In genomic region chr5:108660632-108661268, GRCm38 (mm10) we compare ENCODE assay signal across 8 mouse cellular contexts. TPM values are rescaled to one million over a fixed set of nuclear protein-coding genes. Genes with fewer than 3 reads are reported as not detected.
A peak's percentile ranks its signal among the peaks of the same experiment; 100 is the strongest.
DNase-seq lines count a peak whose midpoint lies in the region; ATAC-seq and TF ChIP-seq lines count a peak whose summit lies in the region.

No protein-coding gene starts in this region.

- H3K9ac ChIP-seq in forebrain, embryonic 12.5 days, result peak overlapping the region; percentile 93
- H3K9ac ChIP-seq in heart, postnatal 0 days (replicated peaks; ENCODE audit: low read depth, low read length), result peak overlapping the region; percentile 84
- peak overlapping the region; percentile 81 for H3K9ac ChIP-seq in liver, embryonic 15.5 days
- H3K9ac ChIP-seq in neural tube, embryonic 11.5 days (ENCODE audit: low read length), result peak overlapping the region; percentile 80
- H3K9ac ChIP-seq in stomach, postnatal 0 days (ENCODE audit: low read length), result peak overlapping the region; percentile 92

- peaks cover 36% of the 10 kb centered on the region for H3K4me1 ChIP-seq in E14TG2a.4 (replicated peaks; ENCODE audit: low read depth, low read length)
- peaks cover 23% of the 10 kb centered on the region for H3K4me1 ChIP-seq in forebrain, embryonic 12.5 days
- peaks cover 6% of the 10 kb centered on the region; the same call in 1 of the 2 replicates for H3K4me1 ChIP-seq in heart, postnatal 0 days (ENCODE audit: control insufficient read depth, insufficient read depth)
- H3K4me1 ChIP-seq in liver, embryonic 15.5 days (replicated peaks), result peaks cover 28% of the 10 kb centered on the region
- H3K4me1 ChIP-seq in neural tube, embryonic 11.5 days (ENCODE audit: control insufficient read depth, insufficient read depth, low read length), result peaks cover 7% of the 10 kb centered on the region; the same call in 1 of the 2 replicates
- H3K4me1 ChIP-seq in stomach, postnatal 0 days (replicated peaks; ENCODE audit: control insufficient read depth, insufficient read depth), result peaks cover 5% of the 10 kb centered on the region

- DNase-seq in c-Kit-positive CD71-positive TER-119-negative erythroid progenitor cells, embryonic 14.5 days (ENCODE audit: low read depth), result peak; percentile 91
- DNase-seq in heart, postnatal 0 days (ENCODE audit: low spot score), result peak; percentile 89
- peak; percentile 97 for DNase-seq in kidney, postnatal 4 days
- DNase-seq in neural tube, embryonic 11.5 days (ENCODE audit: low spot score), result peak; percentile 91
- peak; percentile 94 for DNase-seq in stomach, postnatal 0 days (ENCODE audit: low spot score)

- no peak for TF ChIP-seq EP300 in heart, postnatal 0 days (IDR thresholded peaks at IDR 0.05; ENCODE audit: low read depth)
- TF ChIP-seq EP300 in stomach, postnatal 0 days (optimal IDR thresholded peaks at IDR 0.05), result no peak

- peak overlapping the region; percentile 79 for H3K4me2 ChIP-seq in forebrain, embryonic 12.5 days
- peak overlapping the region; percentile 91 for H3K4me2 ChIP-seq in heart, postnatal 0 days (ENCODE audit: low read depth, low read length)
- peak overlapping the region; percentile 85 for H3K4me2 ChIP-seq in liver, embryonic 15.5 days
- peak overlapping the region; percentile 80 for H3K4me2 ChIP-seq in neural tube, embryonic 11.5 days (ENCODE audit: low read depth)
- peak overlapping the region; percentile 93 for H3K4me2 ChIP-seq in stomach, postnatal 0 days (replicated peaks; ENCODE audit: low read depth)

- H3K9me3 ChIP-seq in E14TG2a.4 (ENCODE audit: low read length), result no peaks in the 10 kb centered on the region
- no peaks in the 10 kb centered on the region for H3K9me3 ChIP-seq in forebrain, embryonic 12.5 days
- H3K9me3 ChIP-seq in heart, postnatal 0 days (replicated peaks; ENCODE audit: control insufficient read depth, low read length), result no peaks in the 10 kb centered on the region
- H3K9me3 ChIP-seq in liver, embryonic 15.5 days (replicated peaks), result no peaks in the 10 kb centered on the region
- H3K9me3 ChIP-seq in neural tube, embryonic 11.5 days (ENCODE audit: control insufficient read depth, low read length), result no peaks in the 10 kb centered on the region
- no peaks in the 10 kb centered on the region for H3K9me3 ChIP-seq in stomach, postnatal 0 days (ENCODE audit: control insufficient read depth, low read length)

- H3K4me3 ChIP-seq in E14TG2a.4 (replicated peaks; ENCODE audit: low read length), result peak overlapping the region; percentile 96
- peak overlapping the region; percentile 85 for H3K4me3 ChIP-seq in forebrain, embryonic 12.5 days (replicated peaks)
- H3K4me3 ChIP-seq in heart, postnatal 0 days (ENCODE audit: low read depth, low read length), result peak overlapping the region; percentile 84
- H3K4me3 ChIP-seq in liver, embryonic 15.5 days (replicated peaks), result peak overlapping the region; percentile 69
- peak overlapping the region; percentile 57 for H3K4me3 ChIP-seq in neural tube, embryonic 11.5 days (ENCODE audit: low read depth, low read length)
- H3K4me3 ChIP-seq in stomach, postnatal 0 days (ENCODE audit: low read depth, low read length), result peak overlapping the region; percentile 92

- WGBS in forebrain, embryonic 12.5 days, result 15% methylated on average over 36 of the region's 36 CpGs
- WGBS in heart, postnatal 0 days, result 11% methylated on average over 36 of the region's 36 CpGs
- 13% methylated on average over 36 of the region's 36 CpGs for WGBS in liver, embryonic 15.5 days (ENCODE audit: insufficient replicate concordance)
- WGBS in neural tube, embryonic 11.5 days, result 15% methylated on average over 35 of the region's 36 CpGs
- 13% methylated on average over 36 of the region's 36 CpGs for WGBS in stomach, postnatal 0 days

- no peak for TF ChIP-seq CTCF in E14TG2a.4 (conservative IDR thresholded peaks at IDR 0.05; ENCODE audit: low read length)
- TF ChIP-seq CTCF in heart, postnatal 0 days (IDR thresholded peaks at IDR 0.05; ENCODE audit: low read depth), result no peak
- no peak for TF ChIP-seq CTCF in stomach, postnatal 0 days (IDR thresholded peaks at IDR 0.05; ENCODE audit: low read depth)

- peak; percentile 100 for ATAC-seq in forebrain, embryonic 12.5 days (ENCODE audit: low FRiP score)
- peak; percentile 100 for ATAC-seq in heart, postnatal 0 days (ENCODE audit: insufficient read depth, low read depth)
- ATAC-seq in liver, embryonic 15.5 days (ENCODE audit: insufficient read depth), result peak; percentile 99
- peak; percentile 99 for ATAC-seq in neural tube, embryonic 11.5 days (ENCODE audit: insufficient read depth, low FRiP score, low TSS enrichment)
- peak; percentile 98 for ATAC-seq in stomach, postnatal 0 days (ENCODE audit: low FRiP score, low TSS enrichment)

- peaks cover 35% of the 10 kb centered on the region for H3K36me3 ChIP-seq in E14TG2a.4 (ENCODE audit: insufficient read depth, low read length)
- H3K36me3 ChIP-seq in forebrain, embryonic 12.5 days (replicated peaks), result peaks cover 13% of the 10 kb centered on the region
- peaks cover 21% of the 10 kb centered on the region; the same call in 1 of the 2 replicates for H3K36me3 ChIP-seq in heart, postnatal 0 days (replicated peaks; ENCODE audit: control insufficient read depth, insufficient read depth, low read length)
- H3K36me3 ChIP-seq in liver, embryonic 15.5 days (replicated peaks), result peaks cover 13% of the 10 kb centered on the region
- H3K36me3 ChIP-seq in neural tube, embryonic 11.5 days (ENCODE audit: control insufficient read depth, insufficient read depth, low read length), result no peaks in the 10 kb centered on the region
- 0 out of 2 replicates have a peak, but pooled peaks cover 4% of the 10 kb centered on the region for H3K36me3 ChIP-seq in stomach, postnatal 0 days (ENCODE audit: control insufficient read depth, insufficient read depth, low read length)

- no peak overlapping the region for H3K27ac ChIP-seq in forebrain, embryonic 12.5 days
- H3K27ac ChIP-seq in heart, postnatal 0 days (ENCODE audit: low read depth), result peak overlapping the region; percentile 10
- H3K27ac ChIP-seq in liver, embryonic 15.5 days (replicated peaks), result peak overlapping the region; percentile 70
- no peak overlapping the region for H3K27ac ChIP-seq in neural tube, embryonic 11.5 days (ENCODE audit: low read depth, low read length)
- peak overlapping the region; percentile 61 for H3K27ac ChIP-seq in stomach, postnatal 0 days (replicated peaks)

- no peaks in the 10 kb centered on the region for H3K27me3 ChIP-seq in E14TG2a.4 (ENCODE audit: insufficient read depth, low read length)
- 0 out of 2 replicates have a peak, but pooled peaks cover 4% of the 10 kb centered on the region for H3K27me3 ChIP-seq in forebrain, embryonic 12.5 days
- 0 out of 2 replicates have a peak, but pooled peaks cover 5% of the 10 kb centered on the region for H3K27me3 ChIP-seq in heart, postnatal 0 days (ENCODE audit: control insufficient read depth, insufficient read depth, low read length)
- H3K27me3 ChIP-seq in liver, embryonic 15.5 days, result peaks cover 15% of the 10 kb centered on the region
- H3K27me3 ChIP-seq in neural tube, embryonic 11.5 days (ENCODE audit: control insufficient read depth, insufficient read depth, low read length), result no peaks in the 10 kb centered on the region
- H3K27me3 ChIP-seq in stomach, postnatal 0 days (ENCODE audit: control insufficient read depth, insufficient read depth, low read length), result no peaks in the 10 kb centered on the region

RNA-seq across cellular contexts. Expression of gene Idua, which starts 0.6 kb away (rescaled TPM):
- 9.5 and 9.6 TPM in 2 replicates for polyA plus RNA-seq in forebrain, embryonic 12.5 days (2016; fragmentation: Nextera tagmentation; extraction: Ambion mirVana)
- 8.9 and 25.6 TPM in 2 replicates for total RNA-seq in heart, postnatal 0 days (2014; rRNA removed; ENCODE audit: low replicate concordance)
- 9.0 and 9.6 TPM in 2 replicates for polyA plus RNA-seq in heart, postnatal 0 days (2015; fragmentation: Nextera tagmentation; extraction: Ambion mirVana)
- polyA plus RNA-seq in liver, embryonic 15.5 days (2015; fragmentation: Nextera tagmentation; extraction: Ambion mirVana), result 4.2 and 5.8 TPM in 2 replicates
- 7.1 and 8.2 TPM in 2 replicates for polyA plus RNA-seq in neural tube, embryonic 11.5 days (2014; fragmentation: Nextera tagmentation; extraction: Ambion mirVana)
- 5.3 and 5.9 TPM in 2 replicates for polyA plus RNA-seq in stomach, postnatal 0 days (2015; fragmentation: Nextera tagmentation; extraction: Ambion mirVana)

RNA-seq across cellular contexts. Expression of gene Dgkq, which starts 8.7 kb away (rescaled TPM):
- polyA plus RNA-seq in forebrain, embryonic 12.5 days (2016; fragmentation: Nextera tagmentation; extraction: Ambion mirVana), result 19.7 and 20.7 TPM in 2 replicates
- total RNA-seq in heart, postnatal 0 days (2014; rRNA removed; ENCODE audit: low replicate concordance), result 11.9 and 34.7 TPM in 2 replicates
- 2.9 and 3.0 TPM in 2 replicates for polyA plus RNA-seq in heart, postnatal 0 days (2015; fragmentation: Nextera tagmentation; extraction: Ambion mirVana)
- polyA plus RNA-seq in liver, embryonic 15.5 days (2015; fragmentation: Nextera tagmentation; extraction: Ambion mirVana), result 2.7 and 3.1 TPM in 2 replicates
- polyA plus RNA-seq in neural tube, embryonic 11.5 days (2014; fragmentation: Nextera tagmentation; extraction: Ambion mirVana), result 11.6 and 12.1 TPM in 2 replicates
- polyA plus RNA-seq in stomach, postnatal 0 days (2015; fragmentation: Nextera tagmentation; extraction: Ambion mirVana), result 4.6 and 4.9 TPM in 2 replicates

RNA-seq across cellular contexts. Expression of gene Slc26a1, which starts 14.6 kb away (rescaled TPM):
- polyA plus RNA-seq in forebrain, embryonic 12.5 days (2016; fragmentation: Nextera tagmentation; extraction: Ambion mirVana), result 1.2 TPM in 2 replicates
- total RNA-seq in heart, postnatal 0 days (2014; rRNA removed; ENCODE audit: low replicate concordance), result 0.08 TPM in 1 of 2 replicates, not detected in the other
- 0.11 and 0.23 TPM in 2 replicates for polyA plus RNA-seq in heart, postnatal 0 days (2015; fragmentation: Nextera tagmentation; extraction: Ambion mirVana)
- 18.6 and 22.2 TPM in 2 replicates for polyA plus RNA-seq in liver, embryonic 15.5 days (2015; fragmentation: Nextera tagmentation; extraction: Ambion mirVana)
- 0.96 and 0.97 TPM in 2 replicates for polyA plus RNA-seq in neural tube, embryonic 11.5 days (2014; fragmentation: Nextera tagmentation; extraction: Ambion mirVana)
- 0.17 and 0.22 TPM in 2 replicates for polyA plus RNA-seq in stomach, postnatal 0 days (2015; fragmentation: Nextera tagmentation; extraction: Ambion mirVana)

RNA-seq across cellular contexts. Expression of gene Tmem175, which starts 31.2 kb away (rescaled TPM):
- 19.6 and 20.0 TPM in 2 replicates for polyA plus RNA-seq in forebrain, embryonic 12.5 days (2016; fragmentation: Nextera tagmentation; extraction: Ambion mirVana)
- 16.3 and 24.5 TPM in 2 replicates for total RNA-seq in heart, postnatal 0 days (2014; rRNA removed; ENCODE audit: low replicate concordance)
- polyA plus RNA-seq in heart, postnatal 0 days (2015; fragmentation: Nextera tagmentation; extraction: Ambion mirVana), result 12.3 and 14.5 TPM in 2 replicates
- polyA plus RNA-seq in liver, embryonic 15.5 days (2015; fragmentation: Nextera tagmentation; extraction: Ambion mirVana), result 10.5 and 11.9 TPM in 2 replicates
- polyA plus RNA-seq in neural tube, embryonic 11.5 days (2014; fragmentation: Nextera tagmentation; extraction: Ambion mirVana), result 17.7 and 20.7 TPM in 2 replicates
- 15.6 and 17.0 TPM in 2 replicates for polyA plus RNA-seq in stomach, postnatal 0 days (2015; fragmentation: Nextera tagmentation; extraction: Ambion mirVana)

RNA-seq across cellular contexts. Expression of gene Gak, which starts 31.2 kb away (rescaled TPM):
- polyA plus RNA-seq in forebrain, embryonic 12.5 days (2016; fragmentation: Nextera tagmentation; extraction: Ambion mirVana), result 57.7 and 61.0 TPM in 2 replicates
- 29.4 and 48.9 TPM in 2 replicates for total RNA-seq in heart, postnatal 0 days (2014; rRNA removed; ENCODE audit: low replicate concordance)
- 13.4 and 15.0 TPM in 2 replicates for polyA plus RNA-seq in heart, postnatal 0 days (2015; fragmentation: Nextera tagmentation; extraction: Ambion mirVana)
- 26.6 and 26.8 TPM in 2 replicates for polyA plus RNA-seq in liver, embryonic 15.5 days (2015; fragmentation: Nextera tagmentation; extraction: Ambion mirVana)
- polyA plus RNA-seq in neural tube, embryonic 11.5 days (2014; fragmentation: Nextera tagmentation; extraction: Ambion mirVana), result 53.4 and 53.5 TPM in 2 replicates
- polyA plus RNA-seq in stomach, postnatal 0 days (2015; fragmentation: Nextera tagmentation; extraction: Ambion mirVana), result 36.1 and 38.3 TPM in 2 replicates

Comparison
In these comparisons a context has a peak if more than half of its experiments do, and no peak if none do; other contexts are left out.
1. H3K27ac ChIP-seq: peak in heart, postnatal 0 days (single experiment), liver, embryonic 15.5 days (single experiment) and stomach, postnatal 0 days (single experiment); none in forebrain, embryonic 12.5 days (single experiment) and neural tube, embryonic 11.5 days (single experiment).
2. Peak in every context shown above with its lines, with median percentiles within 50 percentile points of each other: H3K4me3 ChIP-seq, DNase-seq, ATAC-seq, H3K4me2 ChIP-seq and H3K9ac ChIP-seq.